Mouse (Mus musculus): ENCODE data around the gene Olfr996. TPM values are rescaled to one million over a fixed set of nuclear protein-coding genes. Genes with fewer than 3 reads are reported as not detected.
"Not testable (repeated sequence)": the region's sequence is repeated elsewhere in the genome, so short reads cannot be mapped to it uniquely, and the experiment has no call there.

Olfr996 gene
- total RNA-seq (2021): not detected
- long read RNA-seq, experiment 1: 0 reads
- long read RNA-seq, experiment 2: 0 reads

DNA sequence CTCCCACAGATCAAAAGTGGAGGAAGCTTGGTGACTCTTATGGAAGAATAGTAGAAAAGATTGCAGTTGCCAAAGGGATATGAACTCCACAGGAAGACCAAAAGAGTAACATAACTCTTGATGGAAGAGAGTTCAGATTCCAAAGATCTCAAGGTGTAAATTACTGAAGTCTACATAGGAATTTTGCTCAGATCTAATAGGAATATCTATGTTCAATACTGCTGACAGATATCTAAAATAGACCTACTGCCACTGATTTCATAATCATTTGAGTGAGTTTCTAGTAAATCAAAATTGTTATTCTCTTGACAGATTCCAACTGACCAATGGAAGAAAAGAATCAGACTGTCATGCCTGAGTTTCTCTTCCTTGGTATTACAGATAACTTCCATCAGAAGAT lies at the start of gene Olfr996:
TSS of gene Olfr996 (plus strand) at position 301 of the 400 bp plus-strand sequence.
- no peak for DNase-seq

DNA sequence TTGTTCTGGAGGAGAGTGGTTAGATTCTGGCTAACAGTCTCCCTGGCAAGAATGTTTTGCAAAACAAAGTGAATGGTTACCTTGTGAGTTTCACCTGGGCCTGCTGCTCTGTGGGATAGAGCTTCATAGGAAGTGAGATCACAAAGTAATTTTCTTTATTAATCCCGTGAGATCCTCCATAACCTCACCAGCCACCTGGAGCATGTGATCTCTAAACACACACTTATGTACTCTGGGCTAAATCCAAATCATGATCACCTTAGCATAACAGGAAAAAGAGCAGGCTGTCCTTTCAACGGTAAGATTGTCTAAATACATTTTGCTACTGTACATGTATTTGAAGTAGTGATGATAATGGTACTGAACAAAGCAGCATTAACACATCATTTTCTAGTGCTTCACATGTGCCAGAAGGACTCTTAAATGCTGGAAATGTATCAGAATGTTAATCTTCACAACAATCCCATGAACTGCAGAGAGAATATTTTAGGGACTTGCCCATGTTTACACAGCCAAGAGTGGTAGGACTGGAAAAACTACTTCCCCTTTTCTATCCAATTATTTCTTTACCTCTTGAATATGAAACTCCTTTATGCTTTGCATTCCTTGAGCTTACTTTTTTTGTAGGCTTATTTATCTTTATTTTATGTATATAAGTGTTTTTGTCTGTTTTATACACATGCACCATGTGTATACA lies 46.8 kb upstream of the Olfr996 start:
- DNase-seq: no peak

DNA sequence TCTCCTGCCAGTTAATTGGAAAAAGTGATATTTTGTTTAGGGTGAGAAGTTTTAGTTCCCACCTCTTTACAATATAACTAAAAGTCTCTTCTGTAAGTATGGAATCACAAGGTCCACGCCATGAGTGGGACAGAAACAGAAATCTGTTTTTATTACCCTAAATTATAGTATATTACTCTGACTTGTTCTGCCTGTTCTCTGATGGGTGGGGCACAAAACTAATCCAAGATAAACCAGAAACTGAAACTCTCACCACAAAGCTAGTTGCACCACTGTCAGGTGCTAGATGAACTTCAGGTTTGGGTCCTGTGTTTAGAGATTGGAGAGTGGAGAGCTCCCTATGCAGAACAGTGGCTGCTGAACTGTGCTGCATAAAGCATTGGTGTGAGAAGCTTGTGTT lies 45.1 kb upstream of the Olfr996 start:
- no peak for DNase-seq

DNA sequence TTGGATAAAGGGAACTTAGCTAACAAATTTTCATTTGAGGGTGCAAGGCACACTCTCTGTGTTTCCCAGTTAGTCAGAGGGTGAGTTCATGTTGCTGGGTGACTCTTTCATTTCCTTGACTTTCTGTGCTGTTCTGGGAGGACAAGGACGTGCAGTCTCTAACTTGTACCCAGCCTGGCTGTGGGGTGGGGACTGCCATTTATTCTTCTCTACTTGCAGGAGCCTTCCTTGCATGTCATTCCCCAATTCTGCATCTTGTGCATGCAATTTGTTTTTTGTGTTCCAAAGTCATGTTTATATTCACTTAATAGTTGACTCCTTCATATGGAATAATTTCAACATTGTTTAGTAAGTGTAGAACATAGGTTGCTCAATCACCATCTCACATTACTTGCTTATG lies 24.2 kb upstream of the Olfr996 start:
- no peak for DNase-seq

DNA sequence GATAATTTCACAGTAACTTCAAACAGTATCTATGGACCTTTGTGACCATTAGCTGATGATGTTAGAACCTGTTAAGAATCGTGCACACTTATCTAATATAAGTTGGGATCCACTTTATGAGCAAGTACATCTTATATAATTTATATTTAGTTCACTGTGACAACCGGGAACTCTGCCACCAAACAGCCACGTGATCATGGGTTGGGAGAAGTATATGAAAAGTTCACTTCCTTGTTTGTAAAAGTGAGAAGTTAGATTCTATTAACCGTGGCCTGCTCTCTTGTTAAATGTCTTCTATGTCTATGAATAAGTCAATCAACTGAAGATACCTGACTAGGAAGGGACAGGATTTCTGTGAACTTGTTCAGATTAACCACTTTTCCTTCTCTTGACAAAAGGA lies 18.8 kb upstream of the Olfr996 start:
- DNase-seq: peak in 1 of 2 experiments; percentile 3

DNA sequence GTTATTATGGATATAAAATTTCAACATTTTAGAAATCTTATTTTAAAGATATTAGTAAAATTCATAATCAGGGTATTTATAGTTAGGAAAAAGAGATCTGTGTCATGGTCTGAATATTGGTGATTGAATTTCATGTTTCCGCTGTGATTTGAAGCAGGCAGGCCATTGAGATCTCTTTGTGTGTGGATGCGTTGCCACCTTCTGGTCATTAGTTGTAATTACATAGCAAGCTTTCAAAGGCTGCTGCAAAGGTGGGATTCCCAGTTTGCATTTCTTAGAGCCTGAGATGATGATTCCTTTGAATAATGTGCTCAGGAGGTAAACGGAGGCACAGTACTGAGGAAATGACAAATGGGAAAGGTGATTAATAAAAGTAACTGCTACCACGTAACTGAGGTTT lies 17.8 kb upstream of the Olfr996 start:
- DNase-seq: peak; percentile 21 to 42

DNA sequence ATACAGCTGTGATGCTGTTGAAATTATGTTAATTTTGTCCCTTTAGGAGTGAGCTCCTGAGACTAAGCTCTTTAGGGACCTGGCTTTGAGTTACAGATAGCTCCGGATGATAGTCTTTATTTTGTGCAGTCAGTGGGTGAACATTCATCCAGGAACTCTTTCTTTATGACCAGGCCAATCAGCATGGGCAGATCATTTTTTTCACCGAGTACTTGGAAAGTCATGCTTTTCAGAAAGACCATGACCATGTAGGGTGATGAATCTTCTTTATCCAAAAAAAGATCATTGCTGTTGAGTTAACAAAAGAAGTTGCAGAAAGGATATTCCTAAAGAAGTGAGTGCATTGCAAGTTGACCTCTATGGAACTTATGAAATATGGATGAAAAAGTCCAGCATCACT lies 9.6 kb downstream of the Olfr996 start, which contains the start of gene Olfr998:
TSS of gene Olfr998 (plus strand) at position 301 of the 400 bp plus-strand sequence.
- DNase-seq: not testable (repeated sequence)

DNA sequence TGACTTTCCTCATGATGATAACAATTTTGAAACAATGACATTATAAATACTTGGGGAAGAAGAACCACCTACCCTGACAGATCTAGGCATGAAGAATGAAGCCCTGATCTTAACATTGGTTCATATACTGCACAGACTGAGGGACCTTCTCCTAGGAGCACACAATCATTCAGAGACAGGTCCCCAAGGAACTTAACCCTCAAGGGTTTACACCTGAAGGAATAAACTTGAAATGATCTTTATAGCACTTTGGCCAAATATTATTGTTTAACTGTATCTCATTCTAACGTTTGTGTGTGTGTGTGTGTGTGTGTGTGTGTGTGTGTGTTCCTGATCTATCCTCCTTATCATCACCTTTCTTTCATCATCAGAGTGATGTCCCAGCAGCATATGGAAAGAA lies 32.8 kb downstream of the Olfr996 start, which contains the start of gene Olfr1000:
TSS of gene Olfr1000 (minus strand) at position 101 of the 400 bp plus-strand sequence.
- DNase-seq: no peak

Other genes with a start within 250 kb of the Olfr996 start
- gene Olfr987, start 239.9 kb upstream of the Olfr996 start, total RNA-seq (2021): not detected
- not detected for gene Olfr988, start 216.0 kb upstream of the Olfr996 start, total RNA-seq (2021)
- gene Olfr992, start 169.7 kb upstream of the Olfr996 start, total RNA-seq (2021): not detected
- not detected for gene Olfr993, start 164.3 kb upstream of the Olfr996 start, total RNA-seq (2021)
- not detected for gene Olfr994, start 142.8 kb upstream of the Olfr996 start, total RNA-seq (2021)
- gene Olfr995, start 135.6 kb upstream of the Olfr996 start, total RNA-seq (2021): not detected
- under 1 TPM in 1 of 2 experiments, not detected in 1; 0.21 TPM for gene 4833423E24Rik, start 60.2 kb upstream of the Olfr996 start, total RNA-seq (2021)
- gene Olfr998, start 9.7 kb downstream of the Olfr996 start, total RNA-seq (2021): not detected
- gene Olfr1000, start 32.7 kb downstream of the Olfr996 start, total RNA-seq (2021): not detected
- not detected for gene Olfr1002, start 71.5 kb downstream of the Olfr996 start, total RNA-seq (2021)
- gene Olfr154, start 85.2 kb downstream of the Olfr996 start, total RNA-seq (2021): not detected
- gene Olfr1006, start 99.6 kb downstream of the Olfr996 start, total RNA-seq (2021): not detected
- gene Olfr1008, start 110.2 kb downstream of the Olfr996 start, total RNA-seq (2021): not detected
- not detected for gene Olfr1009, start 136.2 kb downstream of the Olfr996 start, total RNA-seq (2021)
- gene Olfr1012, start 183.6 kb downstream of the Olfr996 start, total RNA-seq (2021): not detected
- not detected for gene Olfr1013, start 187.9 kb downstream of the Olfr996 start, total RNA-seq (2021)
- gene Olfr1014, start 193.5 kb downstream of the Olfr996 start, total RNA-seq (2021): not detected
- not detected for gene Olfr1015, start 202.8 kb downstream of the Olfr996 start, total RNA-seq (2021)
- not detected for gene Olfr1016, start 223.3 kb downstream of the Olfr996 start, total RNA-seq (2021)
- not detected for gene Olfr1018, start 239.3 kb downstream of the Olfr996 start, total RNA-seq (2021)